Mouse (Mus musculus): Measurements from ENCODE around the gene Gm10837.

- TF ChIP-seq POLR2A (IDR thresholded peaks at IDR 0.05; ENCODE audit: control insufficient read depth, low read depth, low read length): no peak
- no peak for TF ChIP-seq CTCF (IDR thresholded peaks at IDR 0.05; ENCODE audit: control insufficient read depth, insufficient read depth, insufficient replicate concordance, low read depth, low read length)
Observed at GRCm38 (mm10) chr14:122484458-122484843, 5.9 kb upstream of the Gm10837 start.

Measured in testis, adult 2 months (tissue).